Mouse (Mus musculus): Measurements from ENCODE around the gene Ick. TPM values are rescaled to one million over a fixed set of nuclear protein-coding genes. Genes with fewer than 3 reads are reported as not detected.

Gene Ick
- polyA plus RNA-seq, 1 experiment from 2014 or later: 16.8 TPM

DNA sequence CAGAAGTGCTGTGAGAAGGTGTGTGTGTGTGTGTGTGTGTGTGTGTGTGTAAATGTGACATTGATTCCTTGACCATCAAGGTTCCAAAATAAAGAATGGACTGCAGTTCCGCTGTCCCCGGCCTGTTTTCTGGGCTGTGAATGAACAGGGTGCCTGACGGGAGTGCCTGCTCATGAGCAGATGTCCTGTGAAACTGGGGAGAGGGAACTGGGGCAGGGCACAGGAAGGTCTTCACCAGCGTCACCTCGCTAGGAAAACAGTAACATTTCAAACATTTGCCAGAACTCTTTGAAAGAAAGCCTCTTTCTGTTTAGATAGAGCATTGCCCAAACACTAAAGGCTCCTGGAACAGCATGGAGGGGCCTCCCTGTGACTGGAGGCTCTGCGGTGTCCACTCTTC, 13.0 kb downstream of the Ick start:
- Histone ChIP-seq H3K4me2 (no peak overlapping the region), H3K27ac (ENCODE audit: low read depth, low read length) (0 out of 2 replicates have a peak overlapping the region, but pooled peaks have one; percentile 25), H3K9me3 (replicated peaks; ENCODE audit: control insufficient read depth, low read length) (no peaks in the 10 kb centered on the region), H3K36me3 (ENCODE audit: control insufficient read depth, insufficient read depth, low read length) (no peaks in the 10 kb centered on the region), H3K9ac (ENCODE audit: low read depth, low read length) (no peak overlapping the region), H3K27me3 (ENCODE audit: control insufficient read depth, insufficient read depth, low read length) (no peaks in the 10 kb centered on the region), H3K4me3 (ENCODE audit: low read depth, low read length) (no peak overlapping the region), H3K4me1 (ENCODE audit: control insufficient read depth, insufficient read depth, low read length) (peaks cover 18% of the 10 kb centered on the region; the same call in 1 of the 2 replicates)
- WGBS (ENCODE audit: insufficient replicate concordance): 69% methylated on average over 6 of the region's 6 CpGs
- no peak for ATAC-seq (replicated peaks; ENCODE audit: insufficient number of reproducible peaks, low FRiP score, low TSS enrichment)

DNA sequence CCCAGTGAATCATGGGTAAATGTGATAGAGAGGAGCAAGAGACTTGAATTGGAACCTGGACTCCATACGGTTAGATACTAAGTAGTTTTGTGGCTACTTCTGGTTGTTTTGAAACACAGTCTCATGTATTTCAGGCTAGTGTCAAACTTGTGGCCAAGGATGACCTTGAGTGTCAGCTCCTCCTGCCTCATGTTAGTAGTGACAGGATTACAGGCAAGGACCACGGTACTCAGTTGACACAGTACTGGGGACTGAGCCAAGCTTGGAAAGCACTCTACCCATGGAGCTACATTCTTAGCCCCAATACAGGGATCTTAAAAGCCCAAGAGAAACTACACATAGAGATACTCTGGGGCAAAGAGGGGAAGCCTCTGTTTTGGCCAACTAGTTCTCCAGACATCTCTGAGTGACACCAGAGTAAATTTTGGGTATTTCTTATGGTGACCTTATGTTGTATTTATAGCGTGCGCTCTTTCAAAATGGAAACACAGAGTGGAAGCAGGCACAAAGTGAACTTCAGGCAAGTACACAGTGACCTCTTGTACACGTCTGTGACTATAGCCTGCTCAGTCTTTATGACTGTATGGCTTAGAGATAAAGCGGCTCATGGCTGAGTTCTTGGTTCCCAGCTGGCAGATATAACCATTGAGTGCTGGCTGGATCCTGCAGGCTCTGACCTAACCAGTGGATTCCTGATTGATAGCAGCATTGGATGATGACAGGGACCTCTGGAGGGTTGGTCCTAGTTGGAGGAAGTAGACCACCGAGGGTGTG, 14.1 kb downstream of the Ick start:
- 75% methylated on average over 7 of the region's 7 CpGs for WGBS (ENCODE audit: insufficient replicate concordance)
- ATAC-seq (replicated peaks; ENCODE audit: insufficient number of reproducible peaks, low FRiP score, low TSS enrichment): no peak

DNA sequence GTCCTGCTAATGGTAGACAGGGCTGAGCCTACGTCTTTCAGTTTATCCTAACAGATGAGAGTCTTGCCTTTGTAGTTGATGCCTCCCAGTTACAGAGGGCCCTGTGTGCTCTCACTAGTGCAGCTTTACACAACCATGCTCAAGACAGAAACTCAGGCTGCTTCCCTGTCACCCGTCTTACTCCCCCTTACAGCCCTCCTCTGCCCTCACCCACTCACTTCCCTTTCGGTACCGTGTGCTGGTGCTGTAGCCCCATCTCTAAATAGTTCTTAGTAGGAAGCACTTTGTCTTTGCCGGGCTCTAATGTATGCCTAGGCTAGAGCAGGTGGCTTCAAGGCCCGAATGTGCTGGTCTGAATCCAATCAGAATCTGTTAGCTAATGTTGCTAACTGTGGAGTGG, 15.3 kb downstream of the Ick start:
- Histone ChIP-seq H3K27ac (ENCODE audit: low read depth, low read length) (no peak overlapping the region), H3K4me1 (ENCODE audit: control insufficient read depth, insufficient read depth, low read length) (peaks cover 18% of the 10 kb centered on the region; the same call in 1 of the 2 replicates), H3K9ac (ENCODE audit: low read depth, low read length) (0 out of 2 replicates have a peak overlapping the region, but pooled peaks have one; percentile 5), H3K4me2 (no peak overlapping the region), H3K27me3 (ENCODE audit: control insufficient read depth, insufficient read depth, low read length) (no peaks in the 10 kb centered on the region), H3K9me3 (replicated peaks; ENCODE audit: control insufficient read depth, low read length) (no peaks in the 10 kb centered on the region), H3K36me3 (ENCODE audit: control insufficient read depth, insufficient read depth, low read length) (no peaks in the 10 kb centered on the region), H3K4me3 (ENCODE audit: low read depth, low read length) (no peak overlapping the region)
- ATAC-seq (replicated peaks; ENCODE audit: insufficient number of reproducible peaks, low FRiP score, low TSS enrichment): no peak
- WGBS (ENCODE audit: insufficient replicate concordance): 85% methylated on average over 6 of the region's 6 CpGs

More for the DNA sequence above, 14.1 kb downstream of the Ick start:
- Histone ChIP-seq H3K4me3 (ENCODE audit: low read depth, low read length) (no peak overlapping the region), H3K36me3 (ENCODE audit: control insufficient read depth, insufficient read depth, low read length) (no peaks in the 10 kb centered on the region), H3K4me1 (ENCODE audit: control insufficient read depth, insufficient read depth, low read length) (peaks cover 18% of the 10 kb centered on the region; the same call in 1 of the 2 replicates), H3K27me3 (ENCODE audit: control insufficient read depth, insufficient read depth, low read length) (no peaks in the 10 kb centered on the region), H3K9me3 (replicated peaks; ENCODE audit: control insufficient read depth, low read length) (no peaks in the 10 kb centered on the region), H3K4me2 (no peak overlapping the region), H3K9ac (ENCODE audit: low read depth, low read length) (no peak overlapping the region), H3K27ac (ENCODE audit: low read depth, low read length) (no peak overlapping the region)

DNA sequence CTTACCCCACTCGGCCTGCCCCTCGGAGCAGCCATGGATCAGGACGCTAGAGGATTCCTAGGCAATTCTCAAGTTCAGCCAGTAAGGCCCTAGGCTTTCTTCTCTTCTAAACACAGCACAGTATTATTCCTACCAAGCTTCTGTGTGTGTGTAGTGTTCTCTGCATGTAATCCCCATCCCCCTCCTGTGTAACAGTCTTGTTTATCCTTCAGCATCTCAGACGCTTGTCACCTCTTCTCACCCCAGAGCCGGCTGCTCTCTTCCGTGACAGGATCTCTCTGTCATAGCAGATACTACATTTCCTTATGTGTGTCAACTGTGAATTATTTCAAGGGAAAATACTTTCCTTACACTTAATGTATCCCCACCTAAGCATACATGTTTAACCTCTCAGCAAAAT, 17.0 kb downstream of the Ick start:
- no peak for ATAC-seq (replicated peaks; ENCODE audit: insufficient number of reproducible peaks, low FRiP score, low TSS enrichment)
- no peaks in the 10 kb centered on the region for H3K36me3 ChIP-seq (ENCODE audit: control insufficient read depth, insufficient read depth, low read length)
- H3K9me3 ChIP-seq (replicated peaks; ENCODE audit: control insufficient read depth, low read length): no peaks in the 10 kb centered on the region
- no peak overlapping the region for H3K27ac ChIP-seq (ENCODE audit: low read depth, low read length)
- H3K9ac ChIP-seq (ENCODE audit: low read depth, low read length): no peak overlapping the region
- 66% methylated on average over 6 of the region's 6 CpGs for WGBS (ENCODE audit: insufficient replicate concordance)
- H3K4me2 ChIP-seq: no peak overlapping the region
- H3K27me3 ChIP-seq (ENCODE audit: control insufficient read depth, insufficient read depth, low read length): no peaks in the 10 kb centered on the region
- peaks cover 16% of the 10 kb centered on the region; the same call in 1 of the 2 replicates for H3K4me1 ChIP-seq (ENCODE audit: control insufficient read depth, insufficient read depth, low read length)
- H3K4me3 ChIP-seq (ENCODE audit: low read depth, low read length): no peak overlapping the region

DNA sequence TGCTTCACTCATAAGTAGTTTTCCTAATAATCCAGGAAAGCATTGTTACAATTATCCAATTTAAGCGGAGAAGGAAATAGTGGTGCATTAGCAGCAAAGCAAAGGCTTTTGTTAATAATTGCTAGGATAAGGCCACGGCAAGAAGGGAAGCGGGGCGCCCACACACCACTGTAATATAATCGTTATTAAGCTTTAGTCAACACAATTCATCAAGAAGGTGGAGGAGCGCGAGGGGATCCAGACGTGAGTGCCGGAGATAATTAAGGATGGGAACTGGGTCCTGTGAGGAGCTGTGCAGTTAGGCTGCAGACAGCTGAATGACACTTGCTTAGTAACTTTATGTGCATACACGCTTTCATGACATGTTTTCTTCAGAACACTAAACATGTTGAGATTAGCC, 17.7 kb downstream of the Ick start:
- H3K9me3 ChIP-seq (replicated peaks; ENCODE audit: control insufficient read depth, low read length): no peaks in the 10 kb centered on the region
- 86% methylated on average over 10 of the region's 10 CpGs for WGBS (ENCODE audit: insufficient replicate concordance)
- no peak overlapping the region for H3K9ac ChIP-seq (ENCODE audit: low read depth, low read length)
- peaks cover 3% of the 10 kb centered on the region; the same call in 1 of the 2 replicates for H3K36me3 ChIP-seq (ENCODE audit: control insufficient read depth, insufficient read depth, low read length)
- H3K4me2 ChIP-seq: no peak overlapping the region
- peaks cover 10% of the 10 kb centered on the region; the same call in 1 of the 2 replicates for H3K4me1 ChIP-seq (ENCODE audit: control insufficient read depth, insufficient read depth, low read length)
- no peaks in the 10 kb centered on the region for H3K27me3 ChIP-seq (ENCODE audit: control insufficient read depth, insufficient read depth, low read length)
- H3K27ac ChIP-seq (ENCODE audit: low read depth, low read length): no peak overlapping the region
- H3K4me3 ChIP-seq (ENCODE audit: low read depth, low read length): no peak overlapping the region
- ATAC-seq (replicated peaks; ENCODE audit: insufficient number of reproducible peaks, low FRiP score, low TSS enrichment): no peak

DNA sequence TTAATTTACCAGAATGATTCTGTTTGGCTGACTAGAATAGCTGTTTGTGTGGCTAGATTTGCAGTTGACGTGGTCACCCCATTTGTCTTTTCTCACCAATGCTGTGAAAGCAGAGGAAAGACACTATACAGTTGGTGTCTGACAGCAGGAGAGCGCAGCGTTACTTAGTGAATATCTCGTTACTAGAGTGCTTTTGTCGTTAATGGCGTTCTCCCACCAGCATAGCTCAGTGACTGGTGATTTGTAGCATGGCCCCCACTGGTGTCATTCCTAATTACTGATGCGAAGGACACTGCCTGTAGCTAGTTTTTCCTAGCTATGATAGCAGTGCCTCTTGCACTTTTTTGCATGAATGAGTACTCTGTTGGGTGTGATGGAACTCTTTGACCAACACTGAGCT, 26.7 kb downstream of the Ick start:
- no peak overlapping the region for H3K4me3 ChIP-seq (ENCODE audit: low read depth, low read length)
- no peak overlapping the region for H3K27ac ChIP-seq (ENCODE audit: low read depth, low read length)
- ATAC-seq (replicated peaks; ENCODE audit: insufficient number of reproducible peaks, low FRiP score, low TSS enrichment): no peak
- no peaks in the 10 kb centered on the region for H3K27me3 ChIP-seq (ENCODE audit: control insufficient read depth, insufficient read depth, low read length)
- peaks cover 21% of the 10 kb centered on the region for H3K36me3 ChIP-seq (ENCODE audit: control insufficient read depth, insufficient read depth, low read length)
- H3K9ac ChIP-seq (ENCODE audit: low read depth, low read length): no peak overlapping the region
- no peaks in the 10 kb centered on the region for H3K9me3 ChIP-seq (replicated peaks; ENCODE audit: control insufficient read depth, low read length)
- 55% methylated on average over 7 of the region's 7 CpGs for WGBS (ENCODE audit: insufficient replicate concordance)
- no peak overlapping the region for H3K4me2 ChIP-seq
- H3K4me1 ChIP-seq (ENCODE audit: control insufficient read depth, insufficient read depth, low read length): 0 out of 2 replicates have a peak, but pooled peaks cover 4% of the 10 kb centered on the region

DNA sequence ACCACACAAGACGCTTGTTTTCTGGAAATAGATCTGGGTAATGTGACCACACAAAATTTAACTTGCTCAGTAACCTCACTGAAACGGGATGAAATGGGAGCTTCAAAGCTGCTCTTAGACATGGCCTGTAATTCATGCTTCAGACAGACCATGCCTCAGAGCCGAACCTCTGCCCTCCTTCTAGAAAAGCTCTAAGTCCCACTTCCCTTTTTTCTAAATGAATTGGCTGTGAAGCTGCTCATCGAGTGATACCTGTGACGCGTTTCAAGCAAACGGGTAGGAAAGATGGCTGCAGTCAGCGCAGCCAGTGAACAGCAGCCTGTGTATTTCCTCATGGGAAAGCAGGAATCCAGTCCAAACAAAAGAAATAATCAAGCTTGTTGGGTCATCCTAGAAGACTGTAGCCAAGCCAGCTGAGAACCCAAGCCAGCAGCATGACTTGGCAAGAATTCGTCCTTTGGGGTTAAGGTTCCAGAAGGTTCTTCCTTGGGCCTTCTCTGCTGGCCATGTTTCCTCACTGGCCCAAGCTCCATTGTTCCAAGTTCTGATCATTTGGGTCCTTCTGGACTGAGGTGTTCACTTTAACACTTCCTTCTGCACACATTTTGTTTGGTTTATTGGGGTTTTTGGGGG, 29.2 kb downstream of the Ick start:
- Histone ChIP-seq H3K36me3 (ENCODE audit: control insufficient read depth, insufficient read depth, low read length) (peaks cover 20% of the 10 kb centered on the region), H3K4me2 (no peak overlapping the region), H3K27me3 (ENCODE audit: control insufficient read depth, insufficient read depth, low read length) (no peaks in the 10 kb centered on the region), H3K4me1 (ENCODE audit: control insufficient read depth, insufficient read depth, low read length) (0 out of 2 replicates have a peak, but pooled peaks cover 4% of the 10 kb centered on the region), H3K9me3 (replicated peaks; ENCODE audit: control insufficient read depth, low read length) (peaks cover 4% of the 10 kb centered on the region; the same call in 1 of the 2 replicates), H3K27ac (ENCODE audit: low read depth, low read length) (no peak overlapping the region), H3K4me3 (ENCODE audit: low read depth, low read length) (no peak overlapping the region), H3K9ac (ENCODE audit: low read depth, low read length) (no peak overlapping the region)
- WGBS (ENCODE audit: insufficient replicate concordance): 88% methylated on average over 9 of the region's 9 CpGs
- no peak for ATAC-seq (replicated peaks; ENCODE audit: insufficient number of reproducible peaks, low FRiP score, low TSS enrichment)

DNA sequence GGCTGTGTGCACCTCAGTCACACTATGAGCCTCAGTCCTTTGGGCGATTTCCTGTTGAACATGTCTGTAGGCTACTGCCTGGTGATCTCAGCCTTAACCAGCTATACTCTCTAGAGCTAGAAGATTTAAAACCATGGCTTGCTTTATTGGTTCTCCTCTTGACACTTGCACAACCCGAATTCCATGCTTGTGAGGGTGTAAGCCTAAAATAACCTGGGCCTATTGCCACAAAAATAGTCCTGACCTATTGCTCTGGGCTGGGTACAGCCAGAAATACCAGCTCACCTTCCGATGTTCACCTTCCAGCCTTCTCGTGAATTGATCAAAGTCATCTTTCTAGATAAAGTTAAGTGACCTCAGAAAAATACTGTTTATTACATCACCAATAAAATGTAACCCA, 30.5 kb downstream of the Ick start:
- peaks cover 18% of the 10 kb centered on the region for H3K36me3 ChIP-seq (ENCODE audit: control insufficient read depth, insufficient read depth, low read length)

More for the DNA sequence above, 30.5 kb downstream of the Ick start:
- Histone ChIP-seq H3K27me3 (ENCODE audit: control insufficient read depth, insufficient read depth, low read length) (no peaks in the 10 kb centered on the region), H3K27ac (ENCODE audit: low read depth, low read length) (peak overlapping the region; percentile 62), H3K4me2 (no peak overlapping the region), H3K9ac (ENCODE audit: low read depth, low read length) (no peak overlapping the region), H3K4me1 (ENCODE audit: control insufficient read depth, insufficient read depth, low read length) (0 out of 2 replicates have a peak, but pooled peaks cover 4% of the 10 kb centered on the region), H3K9me3 (replicated peaks; ENCODE audit: control insufficient read depth, low read length) (peaks cover 4% of the 10 kb centered on the region; the same call in 1 of the 2 replicates), H3K4me3 (ENCODE audit: low read depth, low read length) (no peak overlapping the region)
- 64% methylated on average over 4 of the region's 4 CpGs for WGBS (ENCODE audit: insufficient replicate concordance)
- ATAC-seq (replicated peaks; ENCODE audit: insufficient number of reproducible peaks, low FRiP score, low TSS enrichment): no peak
